Mouse (Mus musculus): ENCODE results near the gene Cdyl2.

Cdyl2 gene

GRCm38 (mm10) chr8:116621158-116621961 lies 111.4 kb downstream of the Cdyl2 start:
- no peak for DNase-seq (ENCODE audit: low spot score)

DNA sequence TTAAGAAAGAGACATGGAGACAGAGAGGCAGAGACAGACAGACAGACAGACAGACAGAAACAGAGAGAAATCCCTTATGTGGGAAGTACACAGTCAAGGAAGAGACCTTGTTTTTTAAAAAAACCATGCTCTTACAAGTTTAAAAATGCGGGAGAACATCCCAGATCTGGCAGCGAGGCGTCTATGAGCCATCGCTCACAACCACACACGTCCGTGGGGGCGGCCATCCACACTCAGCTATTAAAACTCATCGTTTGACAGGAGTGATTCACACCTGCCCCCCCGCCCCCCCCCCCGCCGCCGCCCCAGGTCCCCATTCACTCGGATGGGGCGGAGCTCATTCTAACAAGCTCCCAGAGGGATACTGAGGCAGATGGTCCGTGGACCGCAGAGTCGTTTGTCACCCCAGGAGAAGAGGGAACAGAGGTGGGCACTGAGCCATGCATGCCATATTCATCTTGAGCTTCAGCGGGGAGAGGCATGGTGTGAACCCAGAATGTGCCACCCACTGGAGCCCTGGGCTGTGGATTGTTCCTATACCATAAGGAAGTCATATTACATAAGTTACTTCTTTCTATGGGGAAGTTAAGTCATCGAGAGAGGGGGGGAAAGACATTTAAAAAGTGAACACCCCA lies 113.0 kb downstream of the Cdyl2 start:
- no peak for DNase-seq (ENCODE audit: low spot score)

DNA sequence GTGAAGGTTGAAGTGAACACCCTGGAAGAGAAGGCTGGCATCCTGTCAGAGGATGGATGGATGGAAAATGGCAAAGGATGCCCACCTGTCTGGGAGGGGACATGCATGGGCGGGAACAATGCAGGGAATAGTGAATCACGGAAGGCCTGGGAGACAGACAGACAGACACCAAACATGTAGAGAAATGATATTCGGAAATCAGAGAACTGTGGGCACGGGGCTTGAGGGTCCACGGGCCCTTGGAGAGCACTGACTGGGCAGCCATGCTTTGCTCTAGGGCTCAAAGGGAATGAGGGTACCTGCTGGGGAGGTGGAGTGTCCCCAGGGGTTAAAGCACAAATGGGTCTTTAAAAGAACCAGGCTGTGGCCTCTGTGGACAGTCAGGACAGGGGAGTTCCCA lies 113.6 kb downstream of the Cdyl2 start:
- DNase-seq (ENCODE audit: low spot score): no peak

GRCm38 (mm10) chr8:116618797-116619196 lies 114.0 kb downstream of the Cdyl2 start:
- no peak for DNase-seq (ENCODE audit: low spot score)

- no peak for DNase-seq (ENCODE audit: low spot score)
Observed at GRCm38 (mm10) chr8:116617891-116618290, 114.9 kb downstream of the Cdyl2 start.

DNA sequence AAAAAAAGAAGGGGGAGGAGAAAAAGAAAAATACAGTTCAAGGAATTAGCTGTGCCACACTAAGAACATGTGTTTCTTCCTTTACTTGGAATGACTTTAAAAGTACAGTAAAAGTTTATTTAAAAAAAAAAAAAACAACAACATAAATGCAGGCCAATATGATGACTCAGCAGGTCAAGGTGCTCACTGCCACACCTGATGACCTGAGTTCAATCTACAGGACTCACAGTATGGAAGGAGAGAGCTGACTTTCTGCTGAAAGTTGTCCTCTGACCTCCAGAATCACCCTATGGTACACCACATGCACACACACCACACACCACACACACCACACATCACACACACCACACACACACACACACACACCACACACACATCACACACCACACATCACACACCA lies 116.4 kb downstream of the Cdyl2 start:
- no peak for DNase-seq (ENCODE audit: low spot score)

DNA sequence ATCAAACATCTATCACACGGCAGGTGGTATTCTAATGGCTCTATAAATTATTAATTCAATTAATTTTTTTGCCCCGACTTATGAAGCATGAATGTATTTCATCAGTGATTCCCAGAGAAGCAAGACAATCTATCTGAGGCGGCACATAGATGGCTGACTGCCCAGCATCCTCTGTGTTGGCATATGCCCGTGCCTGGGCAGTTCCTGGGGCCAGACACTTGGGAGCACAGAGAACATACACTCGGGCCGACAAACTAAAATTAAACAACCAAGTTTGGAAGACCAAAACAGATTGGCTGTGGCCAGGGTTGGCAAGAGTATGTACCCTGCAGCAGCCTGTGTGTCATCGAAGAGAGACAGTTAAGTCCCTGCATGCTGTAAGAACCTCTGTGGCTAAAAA lies 117.9 kb downstream of the Cdyl2 start:
- no peak for DNase-seq (ENCODE audit: low spot score)

- no peak for DNase-seq (ENCODE audit: low spot score)
Observed at GRCm38 (mm10) chr8:116606171-116606570, 126.6 kb downstream of the Cdyl2 start.

- DNase-seq (ENCODE audit: low spot score): no peak
Observed at GRCm38 (mm10) chr8:116602806-116603205, 130.0 kb downstream of the Cdyl2 start.

DNA sequence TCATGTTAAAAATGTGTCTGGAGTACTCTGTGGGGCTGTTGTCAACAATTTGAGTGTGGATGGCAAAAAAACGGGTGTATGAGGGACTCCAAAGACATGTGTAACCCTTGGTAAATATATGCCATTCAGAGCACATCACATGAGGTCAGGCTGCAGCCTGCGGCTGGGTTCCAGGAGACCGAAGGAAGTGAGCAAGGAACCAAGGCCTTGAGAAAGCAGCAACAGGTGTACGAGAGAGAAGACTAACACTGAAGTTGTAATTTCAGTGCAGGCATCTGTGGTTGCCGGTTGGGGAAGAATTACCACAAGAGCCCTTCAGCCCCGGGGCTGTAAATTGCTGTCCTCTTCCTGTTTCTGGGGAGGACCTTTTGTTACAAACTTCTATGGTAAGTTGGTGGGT lies 133.1 kb downstream of the Cdyl2 start:
- no peak for DNase-seq (ENCODE audit: low spot score)

DNA sequence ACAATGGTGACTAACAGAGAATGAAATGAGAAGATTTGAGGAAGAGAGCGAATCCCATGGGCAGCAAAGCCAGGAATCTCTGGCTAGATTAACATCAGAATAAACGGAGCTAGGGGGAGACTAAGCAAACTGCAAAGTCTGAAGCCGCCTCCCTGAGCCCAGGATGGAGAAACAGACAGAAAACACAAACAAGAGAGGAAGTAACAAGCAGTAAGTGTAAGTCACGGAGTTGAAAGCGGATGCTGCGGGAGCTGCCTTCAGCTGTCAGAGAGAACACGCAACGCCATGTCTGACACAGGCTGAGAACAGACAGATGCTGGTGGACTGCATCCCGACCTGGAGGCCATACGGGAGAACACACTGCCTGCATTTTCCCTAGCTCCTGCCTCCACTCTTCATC lies 141.6 kb downstream of the Cdyl2 start:
- DNase-seq (ENCODE audit: low spot score): no peak

DNA sequence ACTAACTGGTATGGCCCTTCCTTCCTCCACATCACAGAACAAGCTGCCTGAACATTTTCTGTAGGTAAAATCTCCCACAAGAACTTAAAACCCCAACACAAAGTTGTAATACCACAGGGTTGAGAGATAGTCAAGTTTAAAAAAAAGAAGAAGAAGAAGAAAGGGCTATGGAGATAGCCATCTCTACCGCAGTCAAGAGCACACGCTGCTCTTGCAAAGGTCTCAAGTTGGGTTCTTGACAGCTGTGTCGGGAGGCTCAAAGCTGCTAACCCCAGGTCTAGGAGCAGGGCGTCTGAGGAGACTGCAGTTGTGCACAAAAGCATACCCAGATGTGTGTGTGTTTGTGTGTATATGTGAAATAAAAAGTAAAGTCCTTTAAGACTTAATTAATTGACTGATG lies 142.2 kb downstream of the Cdyl2 start:
- DNase-seq (ENCODE audit: low spot score): no peak

- no peak for DNase-seq (ENCODE audit: low spot score)
Observed at GRCm38 (mm10) chr8:116590106-116590505, 142.7 kb downstream of the Cdyl2 start.

DNA sequence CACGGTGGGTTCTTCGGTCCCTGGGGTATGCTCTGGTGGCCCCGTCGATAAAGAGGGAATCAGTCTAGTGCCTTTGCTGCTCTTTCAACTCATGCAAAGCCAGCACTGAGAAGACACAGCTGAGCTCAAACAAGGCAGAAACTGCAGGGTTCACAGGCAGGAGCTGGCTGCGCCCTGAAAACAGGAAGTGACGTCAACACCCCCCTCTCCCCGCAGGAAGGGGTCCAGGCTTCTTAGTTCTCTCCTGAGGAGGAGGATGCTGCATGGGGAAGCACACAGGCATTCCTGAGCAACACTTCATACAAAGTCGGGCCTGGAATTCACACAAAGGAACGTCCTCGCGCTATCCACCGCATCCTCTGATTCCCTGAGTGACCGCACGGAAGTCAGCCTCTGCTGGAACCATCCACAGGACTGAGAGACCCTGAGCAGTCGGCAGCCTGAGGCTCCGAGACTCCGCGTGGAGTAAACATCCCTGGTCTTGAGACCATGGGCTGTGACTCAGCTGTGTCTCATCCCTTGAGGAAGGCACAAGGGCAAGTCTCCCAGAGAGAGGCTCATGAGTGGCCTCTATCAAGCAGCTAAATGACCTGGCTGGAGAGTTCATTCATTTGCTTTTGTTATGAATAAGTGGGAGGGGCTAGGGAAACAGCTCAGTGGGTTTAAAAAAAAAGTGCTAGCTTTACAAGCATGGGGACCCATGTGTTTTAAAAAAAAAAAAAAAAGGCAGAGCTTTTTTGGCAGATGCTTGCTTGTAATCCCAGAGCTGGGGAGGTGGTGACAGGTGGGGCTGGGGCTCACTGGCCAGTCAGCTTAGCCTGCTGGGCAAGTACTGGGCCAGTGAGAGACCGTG lies 144.9 kb downstream of the Cdyl2 start:
- no peak for DNase-seq (ENCODE audit: low spot score)

DNA sequence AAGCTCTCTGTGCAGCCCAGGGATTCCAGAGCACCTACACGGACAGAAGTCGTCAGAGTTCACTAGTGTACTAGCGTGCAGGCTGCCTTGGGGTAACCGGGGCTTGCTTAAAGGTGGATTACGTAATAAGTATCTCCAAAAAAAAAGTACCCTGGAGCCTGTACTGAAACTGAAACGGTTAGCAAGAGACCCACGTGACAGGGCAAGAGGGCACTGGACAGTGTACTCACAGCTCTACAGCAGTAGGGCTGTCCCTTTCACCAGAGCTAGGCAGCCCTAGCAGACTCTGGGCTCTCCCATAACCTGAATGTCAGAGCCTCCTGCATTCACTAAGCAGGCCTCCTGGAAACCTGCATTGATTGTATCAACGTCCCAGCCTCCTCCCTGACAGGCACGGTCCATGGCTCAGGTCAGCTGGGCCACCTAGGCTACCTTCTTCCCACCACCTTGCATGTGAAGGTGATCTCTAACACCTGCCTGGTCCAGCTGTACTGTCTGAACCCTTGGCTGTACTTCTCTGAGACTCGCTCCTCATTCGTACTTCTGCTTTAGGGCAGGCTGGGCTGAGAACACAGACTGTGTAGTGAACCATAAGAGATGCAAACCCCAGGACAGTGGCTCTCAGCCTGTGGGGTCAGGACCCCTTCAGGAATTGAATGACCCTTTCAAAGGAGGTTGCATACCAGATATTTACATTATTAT lies 151.3 kb downstream of the Cdyl2 start:
- DNase-seq (ENCODE audit: low spot score): no peak

- DNase-seq (ENCODE audit: low spot score): no peak
Observed at GRCm38 (mm10) chr8:116576732-116577131, 156.1 kb downstream of the Cdyl2 start.

- DNase-seq (ENCODE audit: low spot score): no peak
Observed at GRCm38 (mm10) chr8:116573085-116573484, 159.7 kb downstream of the Cdyl2 start.

- no peak for DNase-seq (ENCODE audit: low spot score)
Observed at GRCm38 (mm10) chr8:116552778-116553177, 180.0 kb downstream of the Cdyl2 start.

DNA sequence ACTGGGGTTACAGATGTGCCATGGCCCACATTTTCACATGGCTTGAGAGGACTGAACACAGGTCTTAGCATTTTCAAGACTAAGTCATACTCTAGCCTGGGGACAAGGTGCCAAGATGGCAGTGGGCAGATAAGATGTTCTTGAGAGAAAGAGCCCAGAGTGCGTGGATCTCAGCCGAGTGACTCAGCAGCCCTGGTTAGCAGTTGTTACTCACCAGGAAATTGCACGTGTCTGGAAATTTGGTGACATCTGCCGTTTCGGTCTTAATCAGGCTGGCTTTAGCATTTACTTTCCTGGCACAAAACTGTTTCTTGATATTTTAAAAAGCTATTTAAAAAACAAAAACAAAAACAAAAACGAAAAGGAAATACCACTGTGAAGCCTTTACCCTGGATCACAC lies 180.5 kb downstream of the Cdyl2 start:
- DNase-seq (ENCODE audit: low spot score): no peak

DNA sequence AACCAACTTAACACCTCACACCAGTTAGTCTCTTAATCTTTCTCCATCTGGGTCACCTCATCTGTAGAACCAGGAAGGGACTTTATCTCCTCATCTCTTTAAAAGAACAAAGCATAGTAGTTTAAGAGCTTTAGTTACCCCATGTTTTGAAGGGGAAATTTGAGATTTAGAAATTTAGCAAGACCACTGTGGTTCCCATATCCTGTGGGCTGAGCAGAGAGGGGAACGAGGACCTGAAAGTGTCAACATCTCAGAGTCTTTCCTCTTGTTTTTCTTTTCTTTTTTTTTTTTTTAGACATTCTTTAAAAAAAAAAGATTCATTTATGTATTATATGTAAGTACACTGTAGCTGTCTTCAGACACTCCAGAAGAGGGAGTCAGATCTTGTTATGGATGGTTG lies 189.4 kb downstream of the Cdyl2 start:
- DNase-seq (ENCODE audit: low spot score): no peak

DNA sequence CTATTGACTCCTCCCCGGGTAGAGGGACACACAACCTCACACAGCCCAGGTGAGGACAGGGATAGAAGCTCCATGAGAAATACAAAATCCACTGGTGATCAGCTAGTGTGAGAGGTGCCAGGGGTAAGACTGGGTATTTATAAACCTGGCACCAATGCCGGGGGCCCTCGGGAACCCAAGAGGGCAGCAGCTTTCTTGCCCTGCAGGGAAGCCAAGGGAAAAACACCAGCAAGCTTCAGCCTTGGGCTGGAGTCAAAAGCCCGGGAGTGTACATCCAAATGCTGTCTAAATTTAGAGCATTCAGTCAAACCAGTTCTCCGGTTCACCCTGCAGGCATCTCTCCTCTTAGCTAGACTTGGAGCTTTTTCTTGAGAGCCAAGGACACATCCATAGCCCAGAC lies 189.9 kb downstream of the Cdyl2 start:
- DNase-seq (ENCODE audit: low spot score): no peak

GRCm38 (mm10) chr8:116540136-116540535 lies 192.7 kb downstream of the Cdyl2 start:
- DNase-seq (ENCODE audit: low spot score): no peak

Data from testis, postnatal 10 days (tissue).